Mouse (Mus musculus): ENCODE measurements around the gene Otogl. TPM values are rescaled to one million over a fixed set of nuclear protein-coding genes. Genes with fewer than 3 reads are reported as not detected.

Gene Otogl
- polyA plus RNA-seq, 1 experiment from 2014 or later: 0.25 TPM

- DNase-seq (peak; percentile 92), ATAC-seq (ENCODE audit: insufficient read depth) (peak; percentile 72)
- H3K4me2 ChIP-seq: peak overlapping the region; percentile 16; the same call in 1 of the 2 replicates
- no peaks in the 10 kb centered on the region for H3K36me3 ChIP-seq (ENCODE audit: insufficient read depth)
- H3K27ac ChIP-seq (ENCODE audit: low read depth): peak overlapping the region; percentile 15; the same call in 1 of the 2 replicates
- H3K4me1 ChIP-seq (ENCODE audit: insufficient read depth): peaks cover 3% of the 10 kb centered on the region; the same call in 1 of the 2 replicates
- WGBS: 11% methylated on average over 7 of the region's 7 CpGs
- no peaks in the 10 kb centered on the region for H3K27me3 ChIP-seq (ENCODE audit: insufficient read depth, low read length)
- H3K9ac ChIP-seq: no peak overlapping the region
- no peak overlapping the region for H3K4me3 ChIP-seq (ENCODE audit: low read depth, low read length)
- H3K9me3 ChIP-seq (ENCODE audit: low read depth, low read length): no peaks in the 10 kb centered on the region
- no peak for TF ChIP-seq CTCF (IDR thresholded peaks at IDR 0.05; ENCODE audit: low read depth)
These were observed 18.6 kb upstream of the Otogl start for GRCm38 (mm10) chr10:107930471-107931021.

GRCm38 (mm10) chr10:107925306-107925705, 13.4 kb upstream of the Otogl start:
- Histone ChIP-seq H3K4me2 (no peak overlapping the region), H3K4me1 (ENCODE audit: insufficient read depth) (peaks cover 2% of the 10 kb centered on the region; the same call in 1 of the 2 replicates), H3K27ac (ENCODE audit: low read depth) (no peak overlapping the region), H3K9me3 (ENCODE audit: low read depth, low read length) (no peaks in the 10 kb centered on the region), H3K27me3 (ENCODE audit: insufficient read depth, low read length) (no peaks in the 10 kb centered on the region), H3K9ac (no peak overlapping the region), H3K4me3 (ENCODE audit: low read depth, low read length) (no peak overlapping the region), H3K36me3 (ENCODE audit: insufficient read depth) (no peaks in the 10 kb centered on the region)
- DNase-seq: peak; percentile 82
- peak; percentile 59 for TF ChIP-seq CTCF (IDR thresholded peaks at IDR 0.05; ENCODE audit: low read depth)
- no peak for ATAC-seq (ENCODE audit: insufficient read depth)

- ATAC-seq (ENCODE audit: insufficient read depth) (no peak), DNase-seq (no peak)
- WGBS: 19% methylated on average over 2 of the region's 2 CpGs
- Histone ChIP-seq H3K9ac (no peak overlapping the region), H3K27ac (ENCODE audit: low read depth) (no peak overlapping the region), H3K4me3 (ENCODE audit: low read depth, low read length) (no peak overlapping the region), H3K36me3 (ENCODE audit: insufficient read depth) (no peaks in the 10 kb centered on the region), H3K4me1 (ENCODE audit: insufficient read depth) (no peaks in the 10 kb centered on the region), H3K9me3 (ENCODE audit: low read depth, low read length) (no peaks in the 10 kb centered on the region), H3K27me3 (ENCODE audit: insufficient read depth, low read length) (no peaks in the 10 kb centered on the region), H3K4me2 (no peak overlapping the region)
- no peak for TF ChIP-seq CTCF (IDR thresholded peaks at IDR 0.05; ENCODE audit: low read depth)
These were observed 11.9 kb upstream of the Otogl start for GRCm38 (mm10) chr10:107923860-107924259.

GRCm38 (mm10) chr10:107922750-107923149, 10.8 kb upstream of the Otogl start:
- H3K27me3 ChIP-seq (ENCODE audit: insufficient read depth, low read length): no peaks in the 10 kb centered on the region
- H3K9me3 ChIP-seq (ENCODE audit: low read depth, low read length): no peaks in the 10 kb centered on the region
- no peaks in the 10 kb centered on the region for H3K36me3 ChIP-seq (ENCODE audit: insufficient read depth)
- TF ChIP-seq CTCF (IDR thresholded peaks at IDR 0.05; ENCODE audit: low read depth): peak; percentile 60
- peak; percentile 67 for DNase-seq
- no peak overlapping the region for H3K4me2 ChIP-seq
- H3K4me1 ChIP-seq (ENCODE audit: insufficient read depth): no peaks in the 10 kb centered on the region
- no peak overlapping the region for H3K4me3 ChIP-seq (ENCODE audit: low read depth, low read length)
- WGBS: 15% methylated on average over 1 of the region's 1 CpGs
- H3K27ac ChIP-seq (ENCODE audit: low read depth): no peak overlapping the region
- ATAC-seq (ENCODE audit: insufficient read depth): no peak
- H3K9ac ChIP-seq: no peak overlapping the region

- Histone ChIP-seq H3K4me1 (ENCODE audit: insufficient read depth) (no peaks in the 10 kb centered on the region), H3K27me3 (ENCODE audit: insufficient read depth, low read length) (no peaks in the 10 kb centered on the region), H3K27ac (ENCODE audit: low read depth) (no peak overlapping the region), H3K36me3 (ENCODE audit: insufficient read depth) (no peaks in the 10 kb centered on the region), H3K4me3 (ENCODE audit: low read depth, low read length) (no peak overlapping the region), H3K9ac (no peak overlapping the region), H3K4me2 (no peak overlapping the region), H3K9me3 (ENCODE audit: low read depth, low read length) (no peaks in the 10 kb centered on the region)
- WGBS: 16% methylated on average over 1 of the region's 1 CpGs
- ATAC-seq (ENCODE audit: insufficient read depth) (peak; percentile 63; the same call in 1 of the 2 replicates), DNase-seq (peak; percentile 76)
- no peak for TF ChIP-seq CTCF (IDR thresholded peaks at IDR 0.05; ENCODE audit: low read depth)
These were observed 9.6 kb upstream of the Otogl start for GRCm38 (mm10) chr10:107921549-107921948.

GRCm38 (mm10) chr10:107921134-107921533, 9.2 kb upstream of the Otogl start:
- no peaks in the 10 kb centered on the region for H3K27me3 ChIP-seq (ENCODE audit: insufficient read depth, low read length)
- TF ChIP-seq CTCF (IDR thresholded peaks at IDR 0.05; ENCODE audit: low read depth): no peak
- H3K4me2 ChIP-seq: no peak overlapping the region
- no peak for DNase-seq
- no peak overlapping the region for H3K4me3 ChIP-seq (ENCODE audit: low read depth, low read length)
- H3K4me1 ChIP-seq (ENCODE audit: insufficient read depth): no peaks in the 10 kb centered on the region
- no peaks in the 10 kb centered on the region for H3K9me3 ChIP-seq (ENCODE audit: low read depth, low read length)
- WGBS: 71% methylated on average over 1 of the region's 1 CpGs
- no peaks in the 10 kb centered on the region for H3K36me3 ChIP-seq (ENCODE audit: insufficient read depth)
- H3K27ac ChIP-seq (ENCODE audit: low read depth): no peak overlapping the region
- no peak overlapping the region for H3K9ac ChIP-seq
- no peak for ATAC-seq (ENCODE audit: insufficient read depth)

GRCm38 (mm10) chr10:107913013-107913412, 1.1 kb upstream of the Otogl start:
- ATAC-seq (ENCODE audit: insufficient read depth): no peak
- no peaks in the 10 kb centered on the region for H3K27me3 ChIP-seq (ENCODE audit: insufficient read depth, low read length)
- TF ChIP-seq CTCF (IDR thresholded peaks at IDR 0.05; ENCODE audit: low read depth): no peak
- no peak overlapping the region for H3K4me3 ChIP-seq (ENCODE audit: low read depth, low read length)
- no peak overlapping the region for H3K27ac ChIP-seq (ENCODE audit: low read depth)
- H3K4me1 ChIP-seq (ENCODE audit: insufficient read depth): no peaks in the 10 kb centered on the region
- no peaks in the 10 kb centered on the region for H3K9me3 ChIP-seq (ENCODE audit: low read depth, low read length)
- DNase-seq: no peak
- H3K36me3 ChIP-seq (ENCODE audit: insufficient read depth): no peaks in the 10 kb centered on the region
- 73% methylated on average over 2 of the region's 2 CpGs for WGBS
- no peak overlapping the region for H3K4me2 ChIP-seq
- H3K9ac ChIP-seq: no peak overlapping the region
